Mouse (Mus musculus) ovary, postnatal 10 days (tissue): ENCODE results near the gene Zfp536.

ENCODE experiments used
- DNase-seq: peaks from one replicate; pipeline ENCODE4 v3.0.0; 2022; ENCODE audit warnings: low spot score

Zfp536 gene

GRCm38 (mm10) chr7:37553646-37554045 is 219.8 kb downstream of the Zfp536 start:
- DNase-seq, result no peak

GRCm38 (mm10) chr7:37552384-37552783 is 221.1 kb downstream of the Zfp536 start:
- DNase-seq, result no peak

GRCm38 (mm10) chr7:37548805-37549204 is 224.6 kb downstream of the Zfp536 start:
- DNase-seq, result no peak

DNA sequence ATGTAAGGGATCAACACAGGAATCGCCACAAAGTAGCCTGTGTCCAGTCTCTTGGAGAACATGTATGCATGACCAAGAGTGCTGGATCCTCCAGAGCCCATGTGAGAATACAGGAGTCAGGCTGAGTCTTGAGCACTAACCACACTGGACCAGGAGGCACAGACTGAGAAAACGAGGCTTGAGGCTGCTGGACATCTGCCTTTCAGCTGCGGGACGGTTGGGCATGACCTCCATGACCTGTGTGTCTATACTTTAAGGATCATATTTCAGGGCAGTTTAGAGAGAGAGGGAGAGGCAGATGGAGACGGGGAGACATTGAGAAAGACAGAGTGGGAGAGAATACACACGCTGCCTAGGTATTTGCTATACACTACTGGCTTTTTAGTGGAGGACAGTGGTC is 229.4 kb downstream of the Zfp536 start:
- no peak for DNase-seq

- no peak for DNase-seq
Measured at GRCm38 (mm10) chr7:37542951-37543350, 230.5 kb downstream of the Zfp536 start.

DNA sequence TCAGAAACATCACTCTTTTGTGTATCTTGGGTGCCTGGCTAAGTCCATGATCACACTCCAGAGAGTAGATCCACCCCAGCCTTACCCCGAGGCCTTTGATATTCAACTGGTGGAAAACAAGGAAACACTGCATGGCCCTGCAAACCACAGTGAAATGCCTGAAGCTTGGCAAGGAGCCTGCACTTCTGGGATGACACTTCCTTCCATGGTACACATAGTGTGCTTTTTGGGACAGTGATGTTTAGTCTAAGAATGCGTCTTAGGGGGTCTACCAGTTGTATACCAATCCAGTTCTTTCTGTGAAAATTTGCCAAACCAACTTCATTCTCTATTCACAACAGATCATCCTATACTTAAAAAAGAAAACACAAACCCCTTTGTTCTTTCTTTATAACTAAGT is 242.3 kb downstream of the Zfp536 start:
- DNase-seq, result no peak

DNA sequence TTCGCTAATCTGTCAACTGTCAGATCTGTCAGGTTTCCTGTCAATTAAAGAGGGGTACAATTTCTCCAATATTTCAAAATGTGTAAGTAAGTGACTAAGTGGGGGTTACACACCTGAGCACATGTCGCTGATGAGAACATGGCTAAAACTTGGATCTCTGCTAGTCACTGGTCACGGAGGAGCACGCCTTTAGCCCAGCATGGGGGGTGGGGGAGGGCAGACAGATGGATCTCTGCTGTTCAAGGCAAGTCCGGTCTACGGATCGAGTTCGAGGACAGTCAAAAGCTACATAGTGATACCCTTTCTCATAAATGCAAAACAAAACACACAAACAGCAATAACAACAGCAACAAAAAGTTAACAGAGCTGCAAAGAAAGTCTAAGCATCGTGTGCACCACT is 245.1 kb downstream of the Zfp536 start:
- no peak for DNase-seq

- DNase-seq, result no peak
Measured at GRCm38 (mm10) chr7:37527890-37528289, 245.6 kb downstream of the Zfp536 start.

DNA sequence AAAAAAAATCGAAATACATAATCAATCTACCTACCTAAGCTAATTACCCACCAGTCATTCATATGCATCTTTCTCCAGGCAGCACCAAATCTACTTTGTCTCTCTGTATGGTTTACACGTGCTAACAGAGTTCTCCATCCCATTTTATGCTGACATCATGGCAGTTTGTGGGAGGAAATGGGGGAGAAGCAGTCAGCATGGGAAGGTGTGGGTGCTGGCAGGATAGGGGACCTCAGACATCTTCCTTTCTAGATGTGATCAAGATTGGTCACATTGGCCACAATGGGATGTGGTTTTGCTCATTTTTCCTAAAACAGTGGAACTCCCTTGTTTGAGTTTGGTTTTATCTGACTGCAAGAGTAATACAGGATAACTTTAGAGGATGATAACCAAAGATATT is 252.0 kb downstream of the Zfp536 start:
- DNase-seq, result no peak

- DNase-seq, result no peak
Measured at GRCm38 (mm10) chr7:37510933-37511675, 262.3 kb downstream of the Zfp536 start.

GRCm38 (mm10) chr7:37509700-37510099 is 263.7 kb downstream of the Zfp536 start:
- DNase-seq, result no peak

DNA sequence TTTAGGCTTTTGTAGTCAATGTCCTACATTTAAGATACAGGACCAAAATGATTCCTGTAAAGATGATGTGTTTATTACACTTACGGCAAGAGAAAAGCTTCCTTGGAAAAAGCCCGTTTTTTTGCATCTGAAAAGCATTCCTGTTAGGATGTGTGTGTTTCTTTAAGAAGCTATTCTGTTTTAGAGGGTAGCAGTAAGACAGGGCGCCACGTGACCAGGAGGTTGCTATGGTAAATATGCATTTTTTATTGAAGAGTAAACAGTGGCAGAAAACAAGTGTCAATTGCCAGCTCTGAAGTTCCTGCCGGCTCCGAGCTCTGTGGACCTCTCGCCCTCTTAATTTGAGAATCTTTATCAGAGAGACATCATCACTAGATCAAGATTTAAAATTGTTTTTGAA is 267.9 kb downstream of the Zfp536 start:
- no peak for DNase-seq

DNA sequence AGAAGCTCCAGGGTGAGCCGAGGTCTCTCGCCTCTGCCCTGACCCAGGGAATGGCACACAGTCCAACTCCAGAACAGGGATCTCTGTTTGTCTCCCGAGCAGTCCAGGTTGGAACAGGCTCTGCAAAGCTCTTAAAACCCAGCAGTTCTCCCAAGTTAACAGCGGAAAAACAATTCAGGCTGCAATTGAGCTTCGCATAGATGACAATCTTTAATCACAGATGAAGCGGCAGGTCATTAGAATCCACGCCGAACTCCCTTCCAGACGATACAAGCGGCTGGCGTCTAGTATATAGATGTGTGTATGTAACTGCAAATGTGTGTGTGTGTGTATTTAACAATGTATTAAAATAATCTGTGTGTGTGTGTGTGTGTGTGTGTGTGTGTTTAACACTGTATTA is 268.3 kb downstream of the Zfp536 start:
- no peak for DNase-seq

DNA sequence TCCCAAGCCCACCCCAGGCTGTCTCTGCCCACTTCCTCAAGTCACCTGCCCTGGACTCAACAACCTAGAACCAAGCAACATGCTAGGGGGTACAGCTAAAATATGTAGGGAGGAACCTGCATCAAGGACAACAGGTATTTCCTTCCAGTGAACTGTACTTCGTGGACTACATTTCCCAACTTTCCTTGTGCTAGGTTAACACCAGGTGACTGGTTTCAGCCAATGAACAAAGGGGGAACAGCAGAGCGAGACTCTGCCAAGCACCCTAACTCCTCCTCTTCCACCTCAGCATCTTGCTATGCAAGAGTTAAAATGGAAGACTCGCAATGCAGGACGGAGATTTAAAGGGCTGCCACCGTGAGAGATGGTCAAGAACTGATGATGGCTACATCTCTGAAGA is 274.6 kb downstream of the Zfp536 start:
- no peak for DNase-seq

GRCm38 (mm10) chr7:37496491-37496890 is 276.9 kb downstream of the Zfp536 start:
- no peak for DNase-seq

DNA sequence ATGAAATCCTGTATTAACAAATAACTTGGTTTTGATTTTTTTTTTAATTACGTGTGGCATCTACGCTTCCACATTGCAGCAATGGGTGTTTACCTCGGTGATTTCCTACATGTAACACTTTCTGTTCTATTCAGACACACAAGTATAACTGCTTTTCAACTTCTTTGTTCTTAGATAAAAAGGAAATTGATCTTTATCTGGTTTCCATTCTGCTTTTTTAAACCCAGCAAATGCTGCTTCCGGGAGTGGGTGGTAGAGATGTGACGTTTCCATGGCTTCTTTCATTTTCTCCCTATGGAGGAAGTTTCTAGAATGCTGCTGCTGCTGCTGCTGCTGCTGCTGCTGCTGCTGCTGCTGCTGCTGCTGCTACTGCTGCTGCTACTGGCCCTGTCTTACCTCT is 283.1 kb downstream of the Zfp536 start:
- no peak for DNase-seq

DNA sequence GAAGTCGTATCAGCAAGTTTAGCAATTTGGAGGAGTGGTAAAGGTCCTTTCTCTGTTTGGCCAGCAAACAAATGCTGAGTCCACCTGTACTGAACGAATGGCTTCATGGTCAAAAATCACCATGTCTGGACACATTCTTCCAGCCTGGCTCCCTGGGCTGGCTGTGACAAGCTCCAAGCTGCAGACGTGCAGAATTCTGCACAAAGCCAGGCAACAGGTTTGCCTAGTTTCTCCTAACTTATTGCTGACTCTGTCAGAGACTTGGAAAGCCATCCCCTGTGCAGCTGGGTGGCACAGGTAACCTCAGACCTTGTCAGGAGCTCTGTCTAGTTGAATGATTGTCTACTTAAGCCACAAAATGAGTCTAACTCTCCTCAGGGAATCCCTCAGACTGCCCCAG is 288.5 kb downstream of the Zfp536 start:
- DNase-seq, result no peak

- DNase-seq, result no peak
Measured at GRCm38 (mm10) chr7:37482564-37482963, 290.9 kb downstream of the Zfp536 start.

- no peak for DNase-seq
Measured at GRCm38 (mm10) chr7:37481165-37481564, 292.3 kb downstream of the Zfp536 start.

DNA sequence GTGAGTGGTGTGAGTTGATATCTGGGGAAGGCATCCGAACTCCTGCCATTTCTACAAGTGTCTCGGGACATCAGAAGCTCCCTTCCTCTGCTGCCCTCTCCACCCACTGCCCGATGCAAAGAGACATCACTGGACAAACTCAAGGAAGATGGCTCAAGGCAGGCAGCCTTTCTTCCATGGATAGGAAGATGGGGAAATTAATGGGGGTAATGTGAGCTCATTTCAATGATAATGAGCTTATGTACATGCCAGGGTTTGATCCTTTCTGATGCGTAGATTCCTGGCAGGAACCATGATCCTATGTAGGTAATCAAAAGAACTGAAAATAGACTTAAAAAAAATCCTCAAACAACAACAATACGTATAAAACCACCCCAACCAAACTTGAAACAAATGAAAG is 296.1 kb downstream of the Zfp536 start:
- no peak for DNase-seq

DNA sequence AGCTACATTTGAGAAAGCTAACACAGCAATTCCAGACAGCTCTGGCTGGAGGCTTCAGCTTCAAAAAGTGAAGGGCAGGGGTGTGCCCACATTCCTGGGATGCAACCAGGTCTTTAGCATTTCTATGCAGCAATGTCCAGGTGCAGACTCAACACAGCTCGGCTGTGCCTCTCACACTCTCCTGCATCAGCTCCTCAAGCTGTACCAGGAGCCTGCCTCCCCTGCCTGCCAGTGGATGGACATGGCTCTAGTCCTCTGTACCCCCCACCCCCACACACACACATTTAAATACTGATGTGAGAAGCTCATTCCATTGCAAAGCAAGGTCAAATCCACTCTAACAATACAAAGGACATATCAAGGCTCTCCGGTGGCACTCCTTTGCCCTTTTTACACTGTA is 298.0 kb downstream of the Zfp536 start:
- DNase-seq, result no peak

- DNase-seq, result no peak
Measured at GRCm38 (mm10) chr7:37474284-37474683, 299.2 kb downstream of the Zfp536 start.

DNA sequence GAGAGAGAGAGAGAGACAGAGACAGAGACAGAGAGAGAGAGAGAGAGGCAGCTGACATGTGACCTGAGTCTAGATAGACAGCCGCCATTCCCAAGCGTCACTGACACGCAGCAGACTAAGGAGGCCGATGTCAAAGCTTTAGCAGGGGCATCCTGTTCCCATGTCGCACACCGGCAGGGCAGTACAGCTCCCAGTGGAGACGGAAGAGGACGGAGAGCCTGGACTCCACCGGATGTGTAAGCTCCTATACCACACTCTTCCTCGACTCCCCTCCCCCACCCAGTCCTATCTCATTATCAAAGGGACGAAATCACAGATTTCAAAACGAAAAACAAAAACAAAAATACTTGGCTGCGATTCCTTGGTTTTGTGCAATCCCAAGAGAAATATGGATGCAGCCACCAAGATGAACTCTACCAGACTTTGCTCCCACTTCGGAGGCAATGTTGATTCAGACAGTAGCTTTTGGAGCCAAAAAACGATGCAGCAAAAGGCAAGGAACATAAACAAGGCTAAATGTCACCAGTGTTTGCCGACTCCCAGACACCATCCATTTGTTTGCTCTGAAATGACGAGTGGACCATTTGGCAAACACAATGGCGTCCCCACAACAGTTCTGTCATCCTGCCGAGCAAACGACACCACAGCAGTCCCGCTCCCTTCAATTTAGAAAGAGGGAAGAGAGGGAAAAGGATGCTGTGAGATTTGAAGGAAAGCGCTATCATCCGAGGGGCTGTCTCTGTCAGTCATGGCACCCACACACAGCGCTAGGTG is 299.9 kb downstream of the Zfp536 start:
- no peak for DNase-seq

DNA sequence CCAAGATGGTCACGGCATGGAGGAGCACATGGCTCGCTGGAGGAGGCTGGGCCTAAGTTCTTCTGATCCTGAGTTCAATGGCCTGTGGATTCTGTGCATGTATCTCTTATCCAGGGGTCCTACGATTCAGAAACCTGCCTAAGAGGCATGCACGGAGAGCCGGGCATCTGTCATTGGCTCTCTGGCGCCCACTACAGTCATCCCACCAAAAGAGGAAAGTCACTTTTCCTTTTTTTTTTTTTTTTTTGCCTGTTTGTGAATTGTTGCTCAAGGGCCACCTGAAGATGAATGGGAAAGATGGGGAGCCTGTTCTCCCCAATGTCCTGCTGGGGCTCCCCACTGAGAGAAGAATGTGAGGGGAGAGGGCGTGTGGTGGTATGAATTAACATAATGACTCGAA is 301.7 kb downstream of the Zfp536 start:
- DNase-seq, result no peak
